Mouse (Mus musculus) frontal cortex, postnatal 25 days (tissue): ENCODE results near the gene Gbp2b.
A peak's percentile ranks its signal among the peaks of the same experiment; 100 is the strongest.
"Not testable (repeated sequence)": the region's sequence is repeated elsewhere in the genome, so short reads cannot be mapped to it uniquely, and the experiment has no call there.

Experiments
- DNase-seq, 2 experiments: peaks; one replicate each; pipeline ENCODE4 v3.0.0; 2022; ENCODE audit warnings: low spot score in 2 of 2

The Gbp2b gene

DNA sequence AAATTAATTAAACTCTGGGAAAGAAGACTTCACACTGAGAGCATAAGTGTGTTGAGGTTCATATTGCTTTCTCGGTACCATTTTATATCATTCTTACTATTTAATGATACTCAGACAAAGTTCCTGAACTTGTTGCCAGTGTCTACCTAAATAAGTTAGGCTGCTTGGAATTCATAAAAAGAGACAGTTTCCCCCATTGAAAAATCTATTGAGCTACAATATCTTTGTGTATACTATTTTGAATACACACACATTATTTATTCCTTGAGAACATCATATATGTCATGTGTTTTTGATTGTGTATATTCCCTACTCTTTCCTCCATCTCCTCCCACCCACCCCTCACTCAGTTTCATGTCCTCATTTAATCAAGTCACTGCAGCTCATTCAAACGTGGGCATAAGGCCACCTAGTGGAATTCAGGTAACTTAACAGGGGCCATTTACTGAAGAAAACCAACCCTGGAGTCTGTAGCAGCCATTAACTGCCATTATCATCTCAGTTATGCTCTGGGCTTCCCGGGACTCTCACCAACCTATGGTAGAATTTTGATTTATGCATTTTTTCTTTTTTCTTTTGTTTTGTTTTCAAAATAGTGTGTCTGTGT lies 26.4 kb downstream of the Gbp2b start:
- DNase-seq = no peak

GRCm38 (mm10) chr3:142630385-142630784 lies 35.7 kb downstream of the Gbp2b start:
- DNase-seq = no peak

GRCm38 (mm10) chr3:142640201-142640600 lies 45.6 kb downstream of the Gbp2b start:
- DNase-seq = peak; percentile 20 to 32

GRCm38 (mm10) chr3:142645949-142646348 lies 51.3 kb downstream of the Gbp2b start:
- DNase-seq = peak; percentile 64 to 68

- DNase-seq = not testable (repeated sequence)
These were observed 53.2 kb downstream of the Gbp2b start for GRCm38 (mm10) chr3:142647836-142648235.

DNA sequence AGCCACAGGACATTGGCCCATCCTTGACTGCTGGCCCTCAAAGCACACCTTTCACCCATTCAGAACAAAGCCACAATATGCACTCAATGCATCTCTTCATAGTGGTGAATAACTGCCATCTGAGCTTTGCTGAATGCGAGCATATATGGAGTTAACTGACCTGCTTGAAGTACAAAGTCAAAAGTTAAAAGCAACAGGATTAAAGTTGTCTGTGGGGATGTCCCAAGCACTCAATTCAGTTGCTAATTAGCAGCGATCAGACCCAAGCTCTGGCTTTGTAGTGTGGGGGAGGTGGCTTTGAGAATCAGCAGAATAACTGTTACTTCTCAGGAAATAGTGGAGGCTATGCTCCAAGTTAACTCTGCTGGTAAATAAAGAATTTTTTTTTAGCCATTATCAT lies 55.6 kb downstream of the Gbp2b start:
- DNase-seq = no peak

DNA sequence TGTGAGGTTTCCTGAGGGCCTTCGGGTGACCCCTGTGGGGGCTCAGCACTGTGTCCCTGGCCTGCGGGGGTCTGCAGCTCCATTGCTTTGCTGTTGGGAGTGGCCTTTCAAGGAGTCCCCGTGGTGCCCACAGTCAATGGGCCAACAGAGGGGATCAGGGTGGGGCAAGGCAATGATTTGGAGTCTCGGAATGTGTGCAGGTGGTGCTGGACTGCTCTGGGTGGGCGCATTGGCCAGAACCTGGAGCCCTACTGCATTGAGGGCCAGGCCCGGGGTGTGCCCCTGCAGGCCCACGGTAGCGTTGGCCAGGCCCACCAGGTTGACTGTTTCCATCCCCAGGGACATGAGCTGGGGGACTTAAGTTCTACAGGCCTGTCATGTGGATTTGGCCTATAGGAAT lies 70.1 kb downstream of the Gbp2b start:
- no peak for DNase-seq
